Mouse (Mus musculus) stomach, postnatal 0 days (tissue): ENCODE data around the gene Snx13. TPM values are rescaled to one million over a fixed set of nuclear protein-coding genes. Genes with fewer than 3 reads are reported as not detected.
A peak's percentile ranks its signal among the peaks of the same experiment; 100 is the strongest.

Experiments used
- ATAC-seq: fragments of 200-750 bp; cut with Nextera tagmentation; 2 replicates; pipeline ENCODE4 v1.8.0; 2017; ENCODE audit not compliant: low FRiP score, low TSS enrichment
- DNase-seq: peaks from one replicate; pipeline ENCODE4 v3.0.0-alpha.2; 2016; ENCODE audit warnings: low spot score
- H3K27ac ChIP-seq: fragments of 300-500 bp; sonication (generic); replicated peaks from 2 replicates; pipeline ENCODE4 v1.5.1; 2014; ENCODE audit warnings: mild to moderate bottlenecking, control low read depth
- H3K27me3 ChIP-seq: fragments of 300-500 bp; sonication (generic); 2 replicates; pipeline ENCODE4 v1.6.1; 2014; ENCODE audit warnings: low read length; ENCODE audit not compliant: control insufficient read depth, insufficient read depth
- H3K36me3 ChIP-seq: fragments of 300-500 bp; sonication (generic); 2 replicates; pipeline ENCODE4 v1.6.1; 2014; ENCODE audit warnings: low read length, mixed read lengths; ENCODE audit not compliant: control insufficient read depth, insufficient read depth
- H3K4me1 ChIP-seq: fragments of 300-500 bp; sonication (generic); replicated peaks from 2 replicates; pipeline ENCODE4 v1.6.1; 2014; ENCODE audit warnings: antibody characterized with exemption; ENCODE audit not compliant: control insufficient read depth, insufficient read depth
- H3K4me2 ChIP-seq: fragments of 300-500 bp; sonication (generic); replicated peaks from 2 replicates; pipeline ENCODE4 v1.6.1; 2014; ENCODE audit warnings: low read depth, mild to moderate bottlenecking, control low read depth, moderate library complexity
- H3K4me3 ChIP-seq: fragments of 300-500 bp; sonication (generic); 2 replicates; pipeline ENCODE4 v1.5.1; 2014; ENCODE audit warnings: low read depth, low read length, control low read depth
- H3K9ac ChIP-seq: fragments of 300-500 bp; sonication (generic); 2 replicates; pipeline ENCODE4 v1.6.1; 2014; ENCODE audit warnings: mild to moderate bottlenecking, low read length, control low read depth, mixed read lengths
- H3K9me3 ChIP-seq: fragments of 300-500 bp; sonication (generic); 2 replicates; pipeline ENCODE4 v1.6.1; 2016; ENCODE audit warnings: low read length; ENCODE audit not compliant: control insufficient read depth
- CTCF ChIP-seq: IDR thresholded peaks from 2 replicates; pipeline ENCODE4 v1.5.1; 2016; ENCODE audit warnings: antibody characterized with exemption, low read depth, mild to moderate bottlenecking, moderate library complexity
- EP300 ChIP-seq: optimal IDR thresholded peaks from 2 replicates; pipeline ENCODE3; 2016; ENCODE audit warnings: antibody characterized with exemption
- WGBS: fragments of 180-500 bp; shearing (Covaris S2); extraction: QIAGEN DNeasy Blood & Tissue Kit; methylation state at CpG from one replicate; pipeline ENCODE4 v1.1.7; 2014; 5-methylcytosine and 5-hydroxymethylcytosine counted together
- microRNA counts: library from miRNA; unstranded; fragments of <30 nt; microRNA quantifications from one replicate; lab custom pipeline; 2015
- microRNA-seq: library from miRNA; unstranded; fragments of <30 nt; microRNA quantifications from one replicate; pipeline ENCODE4, GENCODE M21; 2016
- polyA plus RNA-seq: library from polyadenylated mRNA; unstranded; fragments of >200 nt; fragmentation: Nextera tagmentation; extraction: Ambion mirVana; gene quantifications from 2 replicates; pipeline ENCODE4 v1.2.1, GENCODE M21; 2015

The Snx13 gene
- polyA plus RNA-seq, 1 experiment from 2014 or later = 16.8 TPM

- Histone ChIP-seq H3K4me2 (no peak overlapping the region), H3K27ac (no peak overlapping the region), H3K36me3 (no peaks in the 10 kb centered on the region), H3K9ac (no peak overlapping the region), H3K4me3 (no peak overlapping the region), H3K27me3 (no peaks in the 10 kb centered on the region), H3K4me1 (no peaks in the 10 kb centered on the region), H3K9me3 (no peaks in the 10 kb centered on the region)
- DNase-seq (no peak), ATAC-seq (no peak)
- TF ChIP-seq EP300 = no peak
- TF ChIP-seq CTCF = peak; percentile 35; the same call in 1 of the 2 replicates
- WGBS = 72% methylated on average over 5 of the region's 5 CpGs
Observed at GRCm38 (mm10) chr12:35184261-35184660, 137.3 kb downstream of the Snx13 start.

- ATAC-seq = peak; percentile 38; the same call in 1 of the 2 replicates
- Histone ChIP-seq H3K9ac (no peak overlapping the region), H3K4me2 (peak overlapping the region; percentile 26; the same call in 1 of the 2 replicates), H3K4me3 (no peak overlapping the region), H3K4me1 (no peaks in the 10 kb centered on the region), H3K9me3 (no peaks in the 10 kb centered on the region), H3K27me3 (no peaks in the 10 kb centered on the region), H3K36me3 (no peaks in the 10 kb centered on the region), H3K27ac (no peak overlapping the region)
- no peak for TF ChIP-seq EP300
- TF ChIP-seq CTCF = peak; percentile 85
- DNase-seq = peak; percentile 71
- 46% methylated on average over 17 of the region's 17 CpGs for WGBS
Observed at GRCm38 (mm10) chr12:35191698-35192425, 144.9 kb downstream of the Snx13 start.

GRCm38 (mm10) chr12:35192426-35192769, 145.4 kb downstream of the Snx13 start:
- WGBS = 15% methylated on average over 2 of the region's 2 CpGs
- H3K27ac ChIP-seq = no peak overlapping the region
- ATAC-seq = 0 out of 2 replicates have a peak, but pooled peaks have one; percentile 21
- no peaks in the 10 kb centered on the region for H3K9me3 ChIP-seq
- H3K9ac ChIP-seq = no peak overlapping the region
- no peak for TF ChIP-seq EP300
- DNase-seq = no peak
- no peaks in the 10 kb centered on the region for H3K36me3 ChIP-seq
- H3K4me3 ChIP-seq = no peak overlapping the region
- no peaks in the 10 kb centered on the region for H3K27me3 ChIP-seq
- H3K4me2 ChIP-seq = peak overlapping the region; percentile 26; the same call in 1 of the 2 replicates
- H3K4me1 ChIP-seq = no peaks in the 10 kb centered on the region

MicroRNAs within 50 kb of the gene (microRNA counts, 519-probe panel; counts per million panel counts)
- microRNA mmu-miR-680 (lab: Ali Mortazavi, UCI) = not detected

Small RNA genes lying within 50 kb of the gene (microRNA-seq; reads per million reads assigned to microRNA genes)
- not detected for gene Mir680-3

Other genes starting within 250 kb of the Snx13 start
- 1.5 and 1.7 TPM in 2 replicates for gene Hdac9, start 130.1 kb upstream of the Snx13 start, polyA plus RNA-seq
- gene Prps1l1, start 62.4 kb upstream of the Snx13 start, polyA plus RNA-seq = 0.06 TPM in 1 of 2 replicates, not detected in the other